Mouse (Mus musculus) neural tube, embryonic 12.5 days (tissue): ENCODE data around the gene Ankrd24. TPM values are rescaled to one million over a fixed set of nuclear protein-coding genes. Genes with fewer than 3 reads are reported as not detected.

Source experiments
- ATAC-seq: fragments of 200-750 bp; cut with Nextera tagmentation; 2 replicates; pipeline ENCODE4 v1.8.0; 2017; ENCODE audit warnings: low read depth, mild to moderate bottlenecking, moderate TSS enrichment, moderate library complexity; ENCODE audit not compliant: low FRiP score
- H3K27ac ChIP-seq: fragments of 300-500 bp; sonication (generic); 2 replicates; pipeline ENCODE4 v1.5.1; 2016
- H3K27me3 ChIP-seq: fragments of 300-500 bp; sonication (generic); replicated peaks from 2 replicates; pipeline ENCODE4 v1.6.1; 2016; ENCODE audit warnings: mild to moderate bottlenecking
- H3K36me3 ChIP-seq: fragments of 300-500 bp; sonication (generic); 2 replicates; pipeline ENCODE4 v1.6.1; 2016; ENCODE audit warnings: mild to moderate bottlenecking
- H3K4me1 ChIP-seq: fragments of 300-500 bp; sonication (generic); 2 replicates; pipeline ENCODE4 v1.6.1; 2016
- H3K4me2 ChIP-seq: fragments of 300-500 bp; sonication (generic); replicated peaks from 2 replicates; pipeline ENCODE4 v1.6.1; 2016; ENCODE audit warnings: mild to moderate bottlenecking
- H3K4me3 ChIP-seq: fragments of 300-500 bp; sonication (generic); 2 replicates; pipeline ENCODE4 v1.5.1; 2016
- H3K9ac ChIP-seq: fragments of 300-500 bp; sonication (generic); 2 replicates; pipeline ENCODE4 v1.6.1; 2016; ENCODE audit warnings: mild to moderate bottlenecking
- H3K9me3 ChIP-seq: fragments of 300-500 bp; sonication (generic); 2 replicates; pipeline ENCODE4 v1.6.1; 2016; ENCODE audit warnings: mild to moderate bottlenecking
- WGBS: fragments of 180-500 bp; shearing (Covaris S2); methylation state at CpG from one replicate; pipeline ENCODE4 v1.1.7; 2016; 5-methylcytosine and 5-hydroxymethylcytosine counted together
- polyA plus RNA-seq: library from polyadenylated mRNA; unstranded; fragments of >200 nt; fragmentation: Nextera tagmentation; extraction: Ambion mirVana; gene quantifications from 2 replicates; pipeline ENCODE4 v1.2.1, GENCODE M21; 2016

Ankrd24 gene
- polyA plus RNA-seq, 1 experiment from 2014 or later: 9.0 TPM

DNA sequence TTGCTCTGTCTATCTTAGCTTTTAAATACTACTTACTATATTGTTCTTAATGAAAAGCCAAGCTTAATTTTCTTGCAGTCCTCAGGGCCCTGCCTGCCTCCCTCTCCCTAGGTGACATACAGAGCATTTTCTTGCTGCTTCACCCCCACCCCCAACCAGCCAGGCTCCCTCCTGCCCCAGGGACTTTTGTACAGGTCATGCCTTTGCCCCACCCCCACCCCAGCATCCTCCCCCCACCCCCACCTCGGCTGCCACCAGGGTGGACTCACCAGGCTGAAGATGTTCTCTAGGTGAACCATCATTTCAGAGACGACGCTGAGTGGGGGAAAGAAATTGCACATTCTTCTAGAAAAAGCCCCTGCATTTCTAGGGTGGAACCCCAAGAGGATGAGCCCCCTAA is 30.0 kb upstream of the Ankrd24 start:
- WGBS: 34% methylated on average over 3 of the region's 3 CpGs
- Histone ChIP-seq H3K36me3 (no peaks in the 10 kb centered on the region), H3K4me2 (no peak overlapping the region), H3K9ac (no peak overlapping the region), H3K27me3 (peaks cover 51% of the 10 kb centered on the region), H3K27ac (no peak overlapping the region), H3K4me3 (no peak overlapping the region), H3K4me1 (peaks cover 52% of the 10 kb centered on the region), H3K9me3 (no peaks in the 10 kb centered on the region)
- no peak for ATAC-seq

DNA sequence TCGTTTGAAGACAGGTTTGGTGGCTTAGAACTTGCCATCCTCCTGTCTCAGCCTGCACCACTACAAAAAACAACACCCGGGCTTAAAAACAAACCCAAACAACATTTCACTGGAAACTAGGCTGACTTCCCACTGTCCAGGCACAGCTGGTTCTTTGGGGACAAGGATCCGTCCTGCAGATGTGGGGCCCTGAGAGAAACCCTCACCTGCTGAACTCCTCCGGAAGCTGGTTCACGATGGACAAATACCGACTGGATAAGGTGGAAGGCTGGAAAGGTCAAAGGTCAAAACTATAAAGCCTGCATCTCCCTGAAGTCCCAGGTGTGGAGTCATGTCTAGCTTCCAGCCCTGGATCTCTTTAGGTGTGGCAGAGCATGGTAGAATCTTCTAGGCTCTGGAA is 29.5 kb upstream of the Ankrd24 start:
- no peaks in the 10 kb centered on the region for H3K9me3 ChIP-seq
- H3K36me3 ChIP-seq: no peaks in the 10 kb centered on the region
- H3K4me1 ChIP-seq: peaks cover 52% of the 10 kb centered on the region
- H3K27me3 ChIP-seq: peaks cover 47% of the 10 kb centered on the region
- no peak overlapping the region for H3K4me3 ChIP-seq
- no peak overlapping the region for H3K9ac ChIP-seq
- no peak overlapping the region for H3K4me2 ChIP-seq
- no peak overlapping the region for H3K27ac ChIP-seq
- no peak for ATAC-seq
- 53% methylated on average over 6 of the region's 6 CpGs for WGBS

DNA sequence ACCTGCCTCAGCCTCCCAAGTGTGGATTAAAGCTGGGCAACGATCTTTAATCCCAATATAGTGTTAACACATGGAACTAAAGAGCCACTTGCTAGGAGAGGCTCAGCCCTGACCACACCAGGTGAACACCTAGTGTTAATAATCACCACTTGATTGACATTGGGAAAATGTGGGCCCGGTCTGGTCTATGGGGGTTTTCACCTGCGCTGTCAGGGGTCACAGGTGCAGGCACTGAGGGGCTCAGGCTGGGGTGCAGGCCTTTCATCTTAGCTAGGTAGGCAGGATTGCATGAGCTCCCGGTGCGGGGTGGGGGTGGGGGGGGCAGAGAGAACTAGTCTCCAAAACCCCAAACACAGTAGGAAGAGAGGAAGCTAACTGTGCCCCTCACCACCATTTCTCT is 28.7 kb upstream of the Ankrd24 start:
- Histone ChIP-seq H3K4me1 (peaks cover 52% of the 10 kb centered on the region), H3K4me2 (no peak overlapping the region), H3K9ac (no peak overlapping the region), H3K27ac (no peak overlapping the region), H3K36me3 (no peaks in the 10 kb centered on the region), H3K4me3 (no peak overlapping the region), H3K27me3 (peaks cover 39% of the 10 kb centered on the region), H3K9me3 (no peaks in the 10 kb centered on the region)
- no peak for ATAC-seq
- WGBS: 81% methylated on average over 5 of the region's 5 CpGs

DNA sequence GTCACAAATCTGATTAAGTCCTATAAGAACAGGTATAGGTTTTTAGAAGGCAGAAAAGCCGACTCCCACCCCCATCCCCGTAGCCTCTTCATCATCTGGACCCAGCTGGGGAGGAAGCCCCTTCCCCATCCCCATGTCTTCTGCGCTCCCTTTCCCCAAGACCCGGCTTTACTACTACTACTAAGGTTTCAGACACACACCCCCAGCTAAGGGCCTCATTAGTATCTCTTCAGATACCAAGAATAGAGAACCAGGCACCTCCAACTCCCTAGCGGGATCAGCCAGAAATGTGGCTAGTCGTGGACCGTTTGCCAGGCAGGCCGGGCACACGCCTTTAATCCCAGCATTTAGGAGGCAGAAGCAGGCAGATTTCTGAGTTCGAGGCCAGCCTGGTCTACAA is 28.2 kb upstream of the Ankrd24 start:
- Histone ChIP-seq H3K4me1 (peaks cover 56% of the 10 kb centered on the region), H3K27ac (no peak overlapping the region), H3K9ac (no peak overlapping the region), H3K9me3 (no peaks in the 10 kb centered on the region), H3K4me3 (no peak overlapping the region), H3K36me3 (no peaks in the 10 kb centered on the region), H3K27me3 (peaks cover 35% of the 10 kb centered on the region), H3K4me2 (no peak overlapping the region)
- no peak for ATAC-seq
- WGBS: 49% methylated on average over 10 of the region's 10 CpGs

DNA sequence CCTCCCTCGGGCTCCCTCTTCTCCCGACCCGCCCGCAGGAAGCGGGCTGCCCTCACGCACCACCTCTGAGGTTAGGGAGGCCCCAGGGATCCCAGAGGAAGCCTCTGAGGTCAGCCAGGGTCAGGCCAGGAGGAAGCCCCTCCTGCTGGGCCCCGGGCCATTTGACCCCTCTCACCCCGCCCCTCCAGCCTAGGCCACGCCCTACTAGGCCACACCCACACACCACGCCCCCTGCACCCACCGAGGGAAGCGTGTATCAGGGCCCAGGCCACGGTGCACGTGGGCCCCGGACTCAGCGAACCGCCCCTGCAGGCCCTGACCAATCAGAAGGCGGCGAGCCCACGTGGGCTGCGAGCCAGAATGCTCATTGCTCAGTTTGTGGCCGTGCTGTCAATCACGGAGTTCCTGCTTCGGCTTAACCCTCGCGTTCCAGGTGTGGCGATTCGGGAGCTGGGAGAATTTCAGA is 27.6 kb upstream of the Ankrd24 start, which contains the start of gene Tle6:
TSS of gene Tle6 (minus strand) at position 336 of the 466 bp plus-strand sequence.
- peak; percentile 64 for ATAC-seq
- Histone ChIP-seq H3K9ac (no peak within 1 kb of the TSS), H3K4me2 (peak within 1 kb of the TSS; percentile 51), H3K4me3 (peak within 1 kb of the TSS; percentile 10; the same call in 1 of the 2 replicates), H3K27me3 (peaks cover 28% of the 10 kb centered on the region), H3K36me3 (no peaks in the 10 kb centered on the region), H3K9me3 (no peaks in the 10 kb centered on the region), H3K27ac (no peak within 1 kb of the TSS), H3K4me1 (peaks cover 52% of the 10 kb centered on the region)
- under 1% methylated on average over 28 of the region's 28 CpGs for WGBS

DNA sequence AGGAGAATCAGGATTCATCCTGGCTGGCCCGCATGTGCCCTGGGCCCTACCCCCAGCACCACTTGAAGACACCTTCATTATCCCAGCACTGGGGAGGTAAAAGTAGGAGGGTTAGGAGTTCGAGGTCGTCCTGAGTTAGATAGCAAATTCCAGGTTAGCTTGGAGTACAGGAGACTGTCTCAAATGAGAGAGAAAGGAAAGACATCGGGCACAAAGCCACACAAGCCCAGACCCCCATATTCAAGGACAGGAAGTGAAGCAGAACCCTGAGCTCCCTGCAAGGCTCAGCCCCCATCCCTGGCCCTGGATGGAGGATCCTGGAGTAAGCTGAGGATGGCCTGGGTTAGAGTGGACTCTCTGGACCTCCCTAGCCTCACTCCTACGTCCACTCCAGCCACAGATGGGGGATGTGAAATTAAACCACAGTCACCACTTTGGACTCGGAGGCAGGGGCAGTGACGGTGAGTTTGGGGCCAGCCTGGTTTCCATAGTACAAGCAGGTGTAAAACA is 26.9 kb upstream of the Ankrd24 start:
- H3K27me3 ChIP-seq: peaks cover 24% of the 10 kb centered on the region

DNA sequence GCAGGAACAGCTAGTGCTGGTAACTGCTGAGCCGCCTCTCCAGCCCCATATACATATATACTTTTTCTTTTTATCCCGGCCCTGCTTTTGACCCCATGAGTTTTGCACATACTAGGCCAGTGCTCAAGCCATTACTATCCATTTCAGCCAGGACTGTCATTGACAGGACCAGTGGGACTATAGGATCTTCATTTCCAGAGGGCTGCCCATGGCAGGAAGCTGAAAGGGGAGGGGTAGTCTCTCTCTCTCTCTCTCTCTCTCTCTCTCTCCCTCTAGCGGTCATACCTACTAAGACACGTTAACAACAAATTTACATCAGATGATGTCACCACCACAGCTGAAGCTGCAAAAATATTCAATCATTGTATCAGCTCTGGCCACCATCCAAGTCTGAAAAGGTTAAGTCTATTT is 25.6 kb upstream of the Ankrd24 start:
- no peak overlapping the region for H3K4me2 ChIP-seq
- no peak overlapping the region for H3K4me3 ChIP-seq
- no peak overlapping the region for H3K27ac ChIP-seq
- no peaks in the 10 kb centered on the region for H3K36me3 ChIP-seq
- WGBS: 21% methylated on average over 4 of the region's 4 CpGs
- peaks cover 40% of the 10 kb centered on the region for H3K4me1 ChIP-seq
- ATAC-seq: no peak
- peaks cover 24% of the 10 kb centered on the region for H3K27me3 ChIP-seq
- no peak overlapping the region for H3K9ac ChIP-seq
- no peaks in the 10 kb centered on the region for H3K9me3 ChIP-seq

More for the DNA sequence above, 26.9 kb upstream of the Ankrd24 start:
- Histone ChIP-seq H3K36me3 (no peaks in the 10 kb centered on the region), H3K4me2 (peak overlapping the region; percentile 51), H3K9ac (no peak overlapping the region), H3K27ac (no peak overlapping the region), H3K4me1 (peaks cover 46% of the 10 kb centered on the region), H3K9me3 (no peaks in the 10 kb centered on the region), H3K4me3 (0 out of 2 replicates have a peak overlapping the region, but pooled peaks have one; percentile 10)
- 29% methylated on average over 7 of the region's 7 CpGs for WGBS
- no peak for ATAC-seq

DNA sequence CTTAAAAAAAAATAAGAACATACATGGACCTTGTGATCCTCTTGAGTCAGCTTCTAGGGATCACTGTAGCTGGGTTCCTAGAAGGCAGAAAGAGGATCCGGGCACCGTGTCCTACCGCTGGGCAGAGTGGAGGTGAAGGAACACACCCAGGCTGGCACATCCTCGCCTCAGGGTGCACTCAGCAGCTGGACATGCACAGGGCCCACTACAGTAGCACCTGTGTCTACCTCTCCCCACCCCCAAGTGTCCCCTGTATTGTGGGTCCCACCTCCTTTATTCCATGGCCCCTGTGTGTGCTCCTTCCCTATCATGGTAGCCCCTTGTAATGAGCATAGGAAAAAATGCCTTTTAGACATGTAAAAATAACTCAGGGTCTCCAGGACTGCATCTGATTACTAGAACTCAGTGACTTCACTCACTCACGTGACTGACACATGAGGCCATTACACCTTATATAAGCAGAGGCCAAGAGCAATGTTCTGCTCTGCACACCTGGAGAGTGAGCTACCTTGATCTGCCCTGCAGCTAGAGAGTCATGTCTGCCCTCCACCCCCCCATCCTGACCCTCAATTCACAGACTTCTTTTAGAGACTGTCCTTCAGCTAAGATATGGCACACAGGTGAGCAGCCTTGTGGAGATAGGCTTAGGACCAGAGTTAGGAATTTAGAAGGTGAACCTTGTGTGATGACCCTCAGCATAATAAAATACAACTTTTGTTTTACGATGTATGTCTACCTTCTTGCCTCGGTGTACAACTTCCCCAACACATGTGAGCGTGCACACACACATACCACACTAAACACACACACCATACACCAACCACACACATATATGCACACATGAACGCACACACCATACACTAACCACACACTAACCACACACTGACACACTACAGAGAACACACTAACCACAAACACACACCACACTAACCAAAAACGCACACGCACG is 24.0 kb upstream of the Ankrd24 start:
- Histone ChIP-seq H3K36me3 (peaks cover 3% of the 10 kb centered on the region; the same call in 1 of the 2 replicates), H3K27me3 (peaks cover 14% of the 10 kb centered on the region), H3K4me2 (peak overlapping the region; percentile 67), H3K9me3 (no peaks in the 10 kb centered on the region), H3K9ac (no peak overlapping the region), H3K27ac (no peak overlapping the region), H3K4me1 (peaks cover 33% of the 10 kb centered on the region), H3K4me3 (no peak overlapping the region)
- ATAC-seq: no peak
- 79% methylated on average over 12 of the region's 12 CpGs for WGBS

DNA sequence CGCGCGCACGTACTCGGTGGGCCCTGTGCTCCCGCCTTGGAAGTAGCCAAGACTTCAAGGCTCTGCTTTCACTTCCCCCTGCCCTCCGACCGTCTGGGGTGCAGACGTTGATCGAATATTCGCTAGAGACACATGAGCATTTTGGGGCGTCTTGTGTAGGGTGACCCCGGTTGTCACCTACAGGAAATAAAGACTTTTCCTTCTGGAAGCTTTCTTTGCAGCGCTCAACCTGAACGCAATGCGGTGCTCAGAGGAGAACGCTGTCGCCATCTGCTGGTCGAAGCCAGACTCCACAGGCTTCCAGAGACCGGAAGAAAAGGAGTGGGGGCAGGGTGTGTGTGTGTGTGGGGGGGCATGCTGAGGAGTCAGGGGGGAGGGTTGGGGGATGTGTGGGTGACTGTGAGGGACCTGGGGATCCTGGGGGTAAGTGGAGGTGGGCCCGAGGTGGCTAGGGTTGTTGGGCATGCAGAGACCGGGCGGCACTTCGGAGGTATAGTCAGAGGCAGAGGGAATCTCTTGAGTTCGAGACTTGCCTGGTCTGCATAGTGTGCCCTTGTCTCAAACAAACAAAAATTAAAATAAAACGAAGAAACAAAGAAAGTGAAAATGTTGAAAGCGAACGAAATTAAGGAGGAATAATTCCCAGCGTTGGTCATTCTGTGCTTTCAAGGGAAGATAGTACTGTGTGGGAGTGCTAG is 23.2 kb upstream of the Ankrd24 start:
- no peaks in the 10 kb centered on the region for H3K9me3 ChIP-seq

DNA sequence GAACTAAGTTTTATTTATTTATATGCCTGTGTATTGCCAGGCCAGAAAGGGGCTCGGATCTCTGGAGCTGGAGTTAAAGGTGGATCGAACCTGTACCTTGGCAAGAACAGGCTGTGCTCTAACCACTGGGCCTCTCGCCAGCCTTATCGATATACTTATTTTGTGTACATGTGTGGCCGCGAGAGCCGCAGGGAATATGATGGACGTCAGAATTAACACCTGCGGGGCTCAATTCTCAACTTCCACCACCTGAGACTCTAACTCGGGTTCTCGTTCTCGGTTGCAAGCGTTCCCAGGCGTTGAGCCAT is 22.7 kb upstream of the Ankrd24 start:
- H3K9ac ChIP-seq: peak overlapping the region; percentile 38
- no peaks in the 10 kb centered on the region for H3K9me3 ChIP-seq
- peak overlapping the region; percentile 29 for H3K4me3 ChIP-seq
- peak overlapping the region; percentile 67 for H3K4me2 ChIP-seq
- 5% methylated on average over 14 of the region's 14 CpGs for WGBS
- peaks cover 3% of the 10 kb centered on the region; the same call in 1 of the 2 replicates for H3K36me3 ChIP-seq
- H3K27ac ChIP-seq: peak overlapping the region; percentile 69; the same call in 1 of the 2 replicates
- H3K4me1 ChIP-seq: peaks cover 31% of the 10 kb centered on the region
- peak; percentile 2; the same call in 1 of the 2 replicates for ATAC-seq
- peaks cover 7% of the 10 kb centered on the region; the same call in 1 of the 2 replicates for H3K27me3 ChIP-seq

More for the DNA sequence above, 23.2 kb upstream of the Ankrd24 start:
- Histone ChIP-seq H3K27me3 (peaks cover 8% of the 10 kb centered on the region; the same call in 1 of the 2 replicates), H3K4me1 (peaks cover 33% of the 10 kb centered on the region), H3K4me2 (peak overlapping the region; percentile 67), H3K36me3 (peaks cover 3% of the 10 kb centered on the region; the same call in 1 of the 2 replicates), H3K4me3 (peak overlapping the region; percentile 29), H3K27ac (peak overlapping the region; percentile 69; the same call in 1 of the 2 replicates), H3K9ac (peak overlapping the region; percentile 38; the same call in 1 of the 2 replicates)
- 22% methylated on average over 29 of the region's 29 CpGs for WGBS
- peak; percentile 19; the same call in 1 of the 2 replicates for ATAC-seq

DNA sequence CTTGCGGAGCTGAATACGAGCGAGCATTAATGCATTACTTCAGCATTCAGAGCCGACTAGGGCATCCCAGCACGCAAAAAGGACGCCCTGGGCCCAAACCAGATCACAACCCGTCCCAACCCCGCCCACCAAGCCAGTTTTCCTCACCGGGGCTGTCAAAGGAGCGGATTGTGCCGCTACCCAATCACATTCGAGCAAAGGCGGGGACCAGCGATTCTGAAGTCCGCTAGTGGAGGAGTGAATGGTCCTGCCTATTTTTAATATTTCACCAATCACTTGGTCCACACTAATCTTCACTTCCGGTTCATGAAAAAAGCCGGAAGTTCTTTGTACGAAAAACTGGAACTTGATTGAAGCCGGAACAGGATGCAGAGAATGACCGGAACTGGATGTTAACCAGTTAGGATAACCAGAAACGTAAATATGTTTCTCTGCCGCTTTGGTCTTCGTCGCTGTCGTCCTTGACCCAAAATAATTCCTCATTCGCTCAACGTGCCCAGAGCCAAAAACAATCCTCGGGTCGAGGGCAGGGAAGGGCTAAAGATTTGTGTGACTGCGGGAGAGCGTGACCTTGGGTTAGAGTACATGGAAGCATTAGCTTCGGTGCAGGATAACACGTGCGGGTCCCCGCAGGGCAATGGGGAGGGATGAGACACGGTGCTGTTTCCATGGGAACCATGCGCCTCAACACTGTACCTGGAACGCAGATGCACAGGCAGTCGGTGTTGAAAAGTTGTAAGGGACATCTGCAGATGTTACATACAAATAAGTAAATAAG is 22.2 kb upstream of the Ankrd24 start, which contains the start of gene BC025920:
TSS of gene BC025920 (plus strand) at position 297 of the 778 bp plus-strand sequence.
- Histone ChIP-seq H3K4me1 (peaks cover 27% of the 10 kb centered on the region), H3K9me3 (no peaks in the 10 kb centered on the region), H3K27ac (peak within 1 kb of the TSS; percentile 71), H3K9ac (peak within 1 kb of the TSS; percentile 55), H3K36me3 (peaks cover 3% of the 10 kb centered on the region; the same call in 1 of the 2 replicates), H3K27me3 (peaks cover 7% of the 10 kb centered on the region; the same call in 1 of the 2 replicates), H3K4me2 (peak within 1 kb of the TSS; percentile 67), H3K4me3 (peak within 1 kb of the TSS; percentile 47)
- WGBS: under 1% methylated on average over 39 of the region's 39 CpGs
- ATAC-seq: peak; percentile 90
